Mouse (Mus musculus): ENCODE measurements around the gene Il10rb.

Il10rb gene

GRCm38 (mm10) chr16:91381606-91382005 lies 24.4 kb upstream of the Il10rb start:
- in situ Hi-C loops (cut with MboI) = no loop called here

GRCm38 (mm10) chr16:91382261-91382790 lies 23.6 kb upstream of the Il10rb start:
- in situ Hi-C loops (cut with MboI) = no loop called here

GRCm38 (mm10) chr16:91384221-91384620 lies 21.7 kb upstream of the Il10rb start:
- in situ Hi-C loops (cut with MboI) = no loop called here

- in situ Hi-C loops (cut with MboI) = no loop called here
These were observed 20.3 kb upstream of the Il10rb start for GRCm38 (mm10) chr16:91385621-91386020.

GRCm38 (mm10) chr16:91386419-91387120 lies 19.4 kb upstream of the Il10rb start:
- in situ Hi-C loops (cut with MboI) = no loop called here

DNA sequence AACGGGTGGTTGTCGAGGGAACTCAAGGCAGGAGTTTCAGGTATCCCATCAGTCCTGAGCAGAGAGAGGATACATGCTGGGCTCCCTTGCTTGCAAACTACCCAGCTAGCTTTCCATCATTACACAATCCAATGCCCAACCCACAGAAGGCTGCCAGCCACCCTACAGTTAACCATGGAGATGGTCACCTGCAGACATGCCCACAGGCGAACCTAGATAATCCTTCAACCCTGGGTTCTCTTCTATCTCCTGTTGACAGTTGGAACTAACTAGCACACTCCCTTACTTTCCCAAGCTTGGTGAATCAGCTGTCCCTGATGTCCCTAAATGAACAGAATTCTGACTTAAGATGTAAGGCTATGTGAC lies 18.9 kb upstream of the Il10rb start:
- in situ Hi-C loops (cut with MboI) = no loop called here

GRCm38 (mm10) chr16:91390100-91390499 lies 15.9 kb upstream of the Il10rb start:
- in situ Hi-C loops (cut with MboI) = no loop called here

DNA sequence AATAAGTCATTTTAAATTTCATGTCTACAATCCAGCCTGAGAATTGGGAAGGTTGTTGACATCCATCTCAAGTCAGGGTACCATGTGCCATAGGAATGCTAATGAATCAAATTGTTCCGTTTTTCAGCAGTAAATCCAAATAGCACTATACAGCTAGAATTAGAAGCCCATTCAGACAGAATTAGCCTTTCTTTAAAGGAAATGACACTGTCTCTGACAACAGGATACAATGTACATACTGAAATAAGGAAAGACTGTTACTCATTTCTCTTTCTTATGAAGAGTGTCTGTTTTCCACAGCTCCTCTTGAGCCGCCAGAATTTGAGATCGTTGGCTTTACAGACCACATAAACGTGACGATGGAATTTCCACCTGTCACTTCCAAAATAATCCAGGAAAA lies 14.5 kb upstream of the Il10rb start, which contains the start of gene Gm21970:
Gene Gm21970, plus strand, starts transcription at position 301 of the 400 bp plus-strand sequence.
- in situ Hi-C loops (cut with MboI) = no loop called here

- in situ Hi-C loops (cut with MboI) = no loop called here
These were observed 11.0 kb upstream of the Il10rb start for GRCm38 (mm10) chr16:91394826-91395410.

GRCm38 (mm10) chr16:91395633-91396392 lies 10.2 kb upstream of the Il10rb start:
- in situ Hi-C loops (cut with MboI) = no loop called here

DNA sequence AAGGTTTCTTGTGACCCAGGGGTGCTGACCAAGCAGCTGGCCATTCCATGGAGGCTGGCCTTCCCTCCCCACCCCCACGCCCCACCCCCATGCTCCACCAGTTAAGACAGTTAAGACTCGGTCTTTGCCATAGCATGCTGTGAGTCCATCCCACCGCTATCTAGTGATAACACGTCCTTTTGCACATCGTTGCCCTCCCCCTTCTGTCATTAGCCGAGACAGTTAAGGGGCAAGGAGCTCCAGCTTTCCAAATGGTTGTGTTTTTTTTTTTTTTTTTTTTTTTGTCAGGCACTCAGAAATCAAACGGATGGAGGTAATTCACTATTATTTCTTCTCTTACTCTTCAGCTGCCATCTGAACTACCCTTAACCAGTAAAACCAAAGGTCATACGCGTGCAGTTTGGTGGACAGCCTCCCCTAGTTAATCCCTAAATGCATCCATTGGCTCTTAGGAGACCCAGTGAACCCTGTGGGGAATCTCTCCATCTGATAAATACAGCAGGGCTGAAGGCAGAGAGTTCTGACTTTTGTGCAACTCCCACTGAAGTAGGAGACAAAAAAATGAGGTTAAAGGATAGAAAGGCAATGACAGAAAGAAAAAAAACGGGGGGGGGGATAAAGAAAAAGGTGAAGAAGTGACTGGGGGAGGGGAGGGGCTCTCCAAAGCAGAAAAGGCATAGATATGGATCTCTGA lies 9.0 kb upstream of the Il10rb start:
- in situ Hi-C loops (cut with MboI) = no loop called here

DNA sequence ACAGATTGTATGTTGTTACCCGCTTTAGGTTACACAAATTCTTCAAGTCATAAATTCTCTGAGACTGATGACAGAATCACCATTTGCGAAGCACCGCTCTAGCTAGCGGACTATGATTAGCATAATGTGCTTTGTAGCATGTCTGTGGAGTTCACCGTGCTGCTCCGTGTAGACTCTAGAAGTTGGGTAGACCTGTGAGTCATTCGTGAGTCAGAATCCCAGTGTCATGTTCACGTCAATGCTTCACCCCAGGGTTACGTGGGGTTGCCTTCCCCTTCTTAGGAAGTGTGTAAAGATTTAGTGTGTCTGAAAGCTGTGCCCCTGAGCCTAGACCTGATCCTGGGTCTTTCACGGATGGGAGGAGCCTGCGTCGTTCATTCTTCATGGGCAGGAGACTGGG lies 7.9 kb upstream of the Il10rb start:
- in situ Hi-C loops (cut with MboI) = no loop called here

DNA sequence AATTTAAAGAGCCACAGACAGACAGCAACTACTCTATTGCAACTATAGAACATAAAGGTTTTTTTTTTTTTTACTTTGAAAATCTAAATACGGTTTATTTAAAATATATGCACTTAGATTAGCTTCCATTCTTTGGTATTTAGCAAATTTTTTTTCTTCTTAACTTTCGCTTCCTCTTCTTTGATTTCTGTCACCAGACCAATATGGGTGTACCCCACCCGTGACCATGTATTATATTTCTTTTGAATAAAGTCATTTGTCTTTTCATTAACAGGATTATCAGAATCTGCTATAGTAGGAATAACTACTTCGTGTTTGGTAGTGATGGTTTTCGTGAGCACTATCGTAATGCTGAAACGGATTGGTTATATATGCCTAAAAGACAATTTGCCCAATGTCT lies 7.0 kb upstream of the Il10rb start:
- in situ Hi-C loops (cut with MboI) = no loop called here

DNA sequence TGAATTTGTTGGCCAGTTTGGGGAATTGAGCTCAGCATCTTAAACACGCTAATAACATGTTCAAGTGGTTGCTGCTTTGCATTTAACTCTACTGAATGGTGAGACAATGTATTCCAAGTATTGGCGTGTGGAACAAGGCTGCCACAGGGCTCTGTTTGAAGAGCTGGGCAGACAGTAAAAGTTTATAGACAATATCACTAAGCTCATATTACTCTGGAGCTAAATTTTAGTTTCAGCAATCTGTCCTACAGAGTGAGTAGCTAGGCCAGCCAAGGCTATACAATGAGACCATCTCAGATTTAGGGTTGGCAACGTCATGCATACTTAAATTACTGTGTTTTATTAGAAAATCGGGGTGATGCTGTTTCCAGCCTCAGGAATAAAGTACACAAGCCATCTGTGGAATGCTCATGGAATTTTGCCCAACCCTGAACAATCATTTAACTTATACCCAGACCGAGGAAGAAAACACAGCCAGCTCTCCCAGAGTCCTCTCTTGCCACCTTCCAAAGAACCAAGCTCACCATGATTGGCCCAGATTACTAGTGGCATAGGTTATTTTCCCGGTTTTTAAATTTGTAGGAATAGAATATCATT lies 4.3 kb upstream of the Il10rb start:
- in situ Hi-C loops (cut with MboI) = no loop called here

- in situ Hi-C loops (cut with MboI) = no loop called here
These were observed 2.2 kb upstream of the Il10rb start for GRCm38 (mm10) chr16:91403784-91404183.

- in situ Hi-C loops (cut with MboI) = no loop called here
These were observed 1.8 kb upstream of the Il10rb start for GRCm38 (mm10) chr16:91404187-91404586.

GRCm38 (mm10) chr16:91404828-91405577 lies 961 bp upstream of the Il10rb start:
- in situ Hi-C loops (cut with MboI) = no loop called here

- in situ Hi-C loops (cut with MboI) = no loop called here
These were observed 739 bp downstream of the Il10rb start for GRCm38 (mm10) chr16:91406585-91407220.

- in situ Hi-C loops (cut with MboI) = no loop called here
These were observed 7.3 kb downstream of the Il10rb start for GRCm38 (mm10) chr16:91413102-91413844.

Data from mature B cell (primary cell).